Mouse (Mus musculus) limb, embryonic 12.5 days (tissue): ENCODE measurements around the gene Zfp973. TPM values are rescaled to one million over a fixed set of nuclear protein-coding genes. Genes with fewer than 3 reads are reported as not detected.
"Not testable (repeated sequence)": the region's sequence is repeated elsewhere in the genome, so short reads cannot be mapped to it uniquely, and the experiment has no call there.

Experiments used
- ATAC-seq: fragments of 200-750 bp; cut with Nextera tagmentation; 2 replicates; pipeline ENCODE4 v1.8.0; 2017; ENCODE audit warnings: low read depth, moderate TSS enrichment; ENCODE audit not compliant: insufficient number of reproducible peaks, insufficient read depth, low FRiP score, low TSS enrichment
- H3K27ac ChIP-seq: fragments of 300-500 bp; sonication (generic); 2 replicates; pipeline ENCODE4 v1.5.1; 2016; ENCODE audit warnings: mild to moderate bottlenecking, moderate library complexity
- H3K27me3 ChIP-seq: fragments of 300-500 bp; sonication (generic); 2 replicates; pipeline ENCODE4 v1.6.1; 2016; ENCODE audit warnings: mild to moderate bottlenecking, moderate library complexity
- H3K36me3 ChIP-seq: fragments of 300-500 bp; sonication (generic); 2 replicates; pipeline ENCODE4 v1.6.1; 2016; ENCODE audit warnings: mild to moderate bottlenecking, moderate library complexity
- H3K4me1 ChIP-seq: fragments of 300-500 bp; sonication (generic); replicated peaks from 2 replicates; pipeline ENCODE4 v1.6.1; 2016
- H3K4me2 ChIP-seq: fragments of 300-500 bp; sonication (generic); 2 replicates; pipeline ENCODE4 v1.6.1; 2016; ENCODE audit warnings: mild to moderate bottlenecking, moderate library complexity
- H3K4me3 ChIP-seq: fragments of 300-500 bp; sonication (generic); replicated peaks from 2 replicates; pipeline ENCODE4 v1.5.1; 2016; ENCODE audit warnings: mild to moderate bottlenecking
- H3K9ac ChIP-seq: fragments of 300-500 bp; sonication (generic); replicated peaks from 2 replicates; pipeline ENCODE4 v1.6.1; 2016; ENCODE audit warnings: mild to moderate bottlenecking, moderate library complexity
- H3K9me3 ChIP-seq: fragments of 300-500 bp; sonication (generic); 2 replicates; pipeline ENCODE4 v1.6.1; 2016; ENCODE audit warnings: mild to moderate bottlenecking, moderate library complexity
- WGBS: fragments of 180-500 bp; shearing (Covaris S2); methylation state at CpG from one replicate; pipeline ENCODE4 v1.1.7; 2016; 5-methylcytosine and 5-hydroxymethylcytosine counted together
- polyA plus RNA-seq: library from polyadenylated mRNA; unstranded; fragments of >200 nt; fragmentation: Nextera tagmentation; extraction: Ambion mirVana; gene quantifications from 2 replicates; pipeline ENCODE4 v1.2.1, GENCODE M21; 2016

Zfp973 gene
- 9.6 and 10.3 TPM in 2 replicates for polyA plus RNA-seq

DNA sequence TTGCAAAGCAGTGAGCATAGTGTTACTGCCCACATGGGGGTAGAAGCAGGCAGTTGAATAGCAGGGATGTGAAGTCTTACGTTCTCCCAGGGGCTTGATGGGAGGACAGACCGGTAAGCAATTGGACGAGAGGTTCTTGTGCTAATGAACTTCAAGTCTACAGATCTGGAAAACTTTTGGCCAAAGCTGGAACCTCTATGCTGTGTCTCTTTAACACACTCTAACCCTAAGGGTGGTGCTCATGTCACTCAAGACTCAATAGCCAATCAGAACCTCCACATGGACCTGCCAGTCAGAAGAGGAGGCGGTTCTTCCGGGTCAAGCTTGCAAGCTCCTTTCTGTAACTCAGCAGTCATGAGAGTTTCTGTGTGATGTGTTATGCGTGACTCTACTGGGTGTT lies at the start of gene Zfp973:
Gene Zfp973 (plus strand): TSS at position 301 of the 400 bp plus-strand sequence.
- H3K9me3 ChIP-seq, ATAC-seq, H3K4me1 ChIP-seq, H3K4me3 ChIP-seq, H3K27me3 ChIP-seq, H3K9ac ChIP-seq, H3K27ac ChIP-seq, H3K4me2 ChIP-seq, H3K36me3 ChIP-seq: not testable (repeated sequence)
- WGBS, result no CpG with 5 or more reads among the region's 6 CpGs

DNA sequence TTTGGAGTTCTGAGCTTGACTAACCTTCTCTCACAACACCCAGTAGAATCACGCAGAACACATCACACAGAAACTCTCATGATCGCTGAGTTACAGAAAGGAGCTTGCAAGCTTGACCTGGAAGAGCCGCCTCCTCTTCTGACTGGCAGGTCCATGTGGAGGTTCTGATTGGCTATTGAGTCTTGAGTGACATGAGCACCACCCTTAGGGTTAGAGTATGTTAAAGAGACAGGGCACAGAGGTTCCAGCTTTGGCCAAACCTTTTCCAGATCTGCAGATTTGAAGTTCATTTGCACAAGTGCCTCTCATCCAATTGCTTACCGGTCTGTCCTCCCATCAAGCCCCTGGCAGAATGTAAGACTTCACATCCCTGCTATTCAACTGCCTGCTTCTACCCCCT lies 34.1 kb upstream of the Zfp973 start, which contains the start of gene Gm14308:
Gene Gm14308 (minus strand): TSS at position 101 of the 400 bp plus-strand sequence.
- H3K36me3 ChIP-seq, H3K4me2 ChIP-seq, H3K27ac ChIP-seq, H3K9ac ChIP-seq, H3K27me3 ChIP-seq, H3K9me3 ChIP-seq, ATAC-seq, H3K4me3 ChIP-seq, H3K4me1 ChIP-seq: not testable (repeated sequence)
- WGBS, result no CpG with 5 or more reads among the region's 4 CpGs

DNA sequence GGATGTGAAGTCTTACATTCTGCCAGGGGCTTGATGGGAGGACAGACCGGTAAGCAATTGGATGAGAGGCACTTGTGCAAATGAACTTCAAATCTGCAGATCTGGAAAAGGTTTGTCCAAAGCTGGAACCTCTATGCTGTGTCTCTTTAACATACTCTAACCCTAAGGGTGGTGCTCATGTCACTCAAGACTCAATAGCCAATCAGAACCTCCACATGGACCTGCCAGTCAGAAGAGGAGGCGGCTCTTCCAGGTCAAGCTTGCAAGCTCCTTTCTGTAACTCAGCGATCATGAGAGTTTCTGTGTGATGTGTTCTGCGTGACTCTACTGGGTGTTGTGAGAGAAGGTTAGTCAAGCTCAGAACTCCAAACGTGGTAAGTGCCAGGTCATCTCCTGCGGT lies 37.7 kb downstream of the Zfp973 start, which contains the start of gene Gm14305:
Gene Gm14305 (plus strand): TSS at position 278 of the 400 bp plus-strand sequence.
- not testable (repeated sequence) for H3K36me3 ChIP-seq, H3K9me3 ChIP-seq, ATAC-seq, H3K4me1 ChIP-seq, H3K27me3 ChIP-seq, H3K27ac ChIP-seq
- WGBS, result 6% methylated on average over 1 of the region's 6 CpGs
- Histone ChIP-seq H3K4me2 (peak within 1 kb of the TSS; percentile 43), H3K9ac (peak within 1 kb of the TSS; percentile 37; the same call in 1 of the 2 replicates), H3K4me3 (peak within 1 kb of the TSS; percentile 46)

Other genes starting within 250 kb of the Zfp973 start
- 12.3 and 13.3 TPM in 2 replicates for gene Gm14435, start 246.9 kb upstream of the Zfp973 start, polyA plus RNA-seq
- 0.85 and 1.7 TPM in 2 replicates for gene Gm14434, start 183.7 kb upstream of the Zfp973 start, polyA plus RNA-seq
- not detected in 2 replicates for gene Zfp967, start 149.5 kb upstream of the Zfp973 start, polyA plus RNA-seq
- gene Gm14308, start 34.2 kb upstream of the Zfp973 start, polyA plus RNA-seq, result 23.0 and 24.3 TPM in 2 replicates
- 29.4 and 33.6 TPM in 2 replicates for gene Gm14305, start 37.8 kb downstream of the Zfp973 start, polyA plus RNA-seq
- gene Gm14295, start 128.1 kb downstream of the Zfp973 start, polyA plus RNA-seq, result 12.0 and 14.1 TPM in 2 replicates
- gene Gm14408, start 160.6 kb downstream of the Zfp973 start, polyA plus RNA-seq, result not detected in 2 replicates